Comparison of ENCODE assay signal across 20 mouse cellular contexts in genomic region chr11:95675498-95675897, GRCm38 (mm10). TPM values are rescaled to one million over a fixed set of nuclear protein-coding genes. Genes with fewer than 3 reads are reported as not detected.
DNase-seq lines count a peak whose midpoint lies in the region; ATAC-seq lines count a peak whose summit lies in the region.
"Had no signal": no experiment of that assay in that cellular context is flagged by ENCODE, and none has a peak within 500 bp of the region (broad histone marks: within the 10 kb centered on the region; RNA-seq: fewer than 3 reads in every experiment).

No protein-coding gene starts in this region.

- ATAC-seq in hindbrain, embryonic 16.5 days: no peak
- ATAC-seq in liver, embryonic 13.5 days (ENCODE audit: low read depth): no peak
- ATAC-seq in liver, embryonic 11.5 days (replicated peaks; ENCODE audit: low FRiP score): no peak
- no peak for ATAC-seq in neural tube, embryonic 11.5 days (ENCODE audit: insufficient read depth, low FRiP score, low TSS enrichment)
- no peak for ATAC-seq in limb, embryonic 13.5 days (ENCODE audit: low FRiP score, low read depth)
- ATAC-seq: hindbrain, postnatal 0 days had no signal

- H3K9me3 ChIP-seq in hindbrain, embryonic 10.5 days: no peaks in the 10 kb centered on the region
- H3K9me3 ChIP-seq in hindbrain, embryonic 16.5 days (ENCODE audit: control insufficient read depth, low read length): no peaks in the 10 kb centered on the region
- no peaks in the 10 kb centered on the region for H3K9me3 ChIP-seq in liver, embryonic 13.5 days (replicated peaks)
- no peaks in the 10 kb centered on the region for H3K9me3 ChIP-seq in liver, embryonic 11.5 days (ENCODE audit: control insufficient read depth, low read length)
- no peaks in the 10 kb centered on the region for H3K9me3 ChIP-seq in neural tube, embryonic 11.5 days (ENCODE audit: control insufficient read depth, low read length)
- H3K9me3 ChIP-seq in limb, embryonic 13.5 days: no peaks in the 10 kb centered on the region
- H3K9me3 ChIP-seq: heart, embryonic 12.5 days; limb, embryonic 15.5 days; neural tube, embryonic 13.5 days had no signal

- WGBS in hindbrain, embryonic 10.5 days: 92% methylated on average over 14 of the region's 14 CpGs
- WGBS in hindbrain, embryonic 16.5 days: 91% methylated on average over 14 of the region's 14 CpGs
- 87% methylated on average over 14 of the region's 14 CpGs for WGBS in liver, embryonic 13.5 days (ENCODE audit: insufficient replicate concordance)
- WGBS in liver, embryonic 11.5 days: 87% methylated on average over 14 of the region's 14 CpGs
- WGBS in neural tube, embryonic 11.5 days: 84% methylated on average over 14 of the region's 14 CpGs
- WGBS in limb, embryonic 13.5 days: 87% methylated on average over 14 of the region's 14 CpGs

- H3K36me3 ChIP-seq in hindbrain, embryonic 10.5 days: peaks cover 98% of the 10 kb centered on the region
- peaks cover 41% of the 10 kb centered on the region for H3K36me3 ChIP-seq in hindbrain, embryonic 16.5 days (ENCODE audit: control insufficient read depth, insufficient read depth, low read length)
- H3K36me3 ChIP-seq in liver, embryonic 13.5 days: peaks cover 86% of the 10 kb centered on the region
- H3K36me3 ChIP-seq in liver, embryonic 11.5 days (ENCODE audit: control insufficient read depth, insufficient read depth, low read length): peaks cover 41% of the 10 kb centered on the region
- H3K36me3 ChIP-seq in neural tube, embryonic 11.5 days (ENCODE audit: control insufficient read depth, insufficient read depth, low read length): peaks cover 6% of the 10 kb centered on the region
- peaks cover 85% of the 10 kb centered on the region for H3K36me3 ChIP-seq in limb, embryonic 13.5 days

- no peak overlapping the region for H3K4me3 ChIP-seq in hindbrain, embryonic 10.5 days
- no peak overlapping the region for H3K4me3 ChIP-seq in hindbrain, embryonic 16.5 days (ENCODE audit: low read length)
- no peak overlapping the region for H3K4me3 ChIP-seq in liver, embryonic 13.5 days (replicated peaks)
- no peak overlapping the region for H3K4me3 ChIP-seq in liver, embryonic 11.5 days (ENCODE audit: low read depth, low read length)
- no peak overlapping the region for H3K4me3 ChIP-seq in neural tube, embryonic 11.5 days (ENCODE audit: low read depth, low read length)
- no peak overlapping the region for H3K4me3 ChIP-seq in limb, embryonic 13.5 days
- H3K4me3 ChIP-seq: gastrocnemius, adult 2 months; heart, embryonic 12.5 days; limb, embryonic 15.5 days; neural tube, embryonic 13.5 days had no signal

- peak overlapping the region; percentile 66; the same call in 1 of the 2 replicates for H3K27ac ChIP-seq in hindbrain, embryonic 10.5 days
- H3K27ac ChIP-seq in hindbrain, embryonic 16.5 days (ENCODE audit: low read depth, low read length): no peak overlapping the region
- H3K27ac ChIP-seq in liver, embryonic 13.5 days: 0 out of 2 replicates have a peak overlapping the region, but pooled peaks have one; percentile 23
- no peak overlapping the region for H3K27ac ChIP-seq in liver, embryonic 11.5 days (ENCODE audit: low read depth, low read length)
- 0 out of 2 replicates have a peak overlapping the region, but pooled peaks have one; percentile 40 for H3K27ac ChIP-seq in neural tube, embryonic 11.5 days (ENCODE audit: low read depth, low read length)
- H3K27ac ChIP-seq in limb, embryonic 13.5 days: 0 out of 2 replicates have a peak overlapping the region, but pooled peaks have one; percentile 69
- H3K27ac ChIP-seq: gastrocnemius, adult 2 months; hindbrain, postnatal 0 days had no signal

- H3K4me2 ChIP-seq in hindbrain, embryonic 16.5 days (ENCODE audit: low read length): no peak overlapping the region
- H3K4me2 ChIP-seq in liver, embryonic 13.5 days: no peak overlapping the region
- no peak overlapping the region for H3K4me2 ChIP-seq in liver, embryonic 11.5 days
- no peak overlapping the region for H3K4me2 ChIP-seq in neural tube, embryonic 11.5 days (ENCODE audit: low read depth)
- no peak overlapping the region for H3K4me2 ChIP-seq in limb, embryonic 13.5 days (replicated peaks)
- H3K4me2 ChIP-seq: heart, embryonic 12.5 days; limb, embryonic 15.5 days; neural tube, embryonic 13.5 days had no signal

- DNase-seq in hindbrain, embryonic 10.5 days (ENCODE audit: low spot score): no peak
- no peak for DNase-seq in liver, embryonic 13.5 days
- DNase-seq in liver, embryonic 11.5 days (ENCODE audit: low spot score): no peak
- no peak for DNase-seq in neural tube, embryonic 11.5 days (ENCODE audit: low spot score)
- no peak for DNase-seq in neural tube, embryonic 10.5 days (ENCODE audit: extremely low spot score, low spot score)
- no peak for DNase-seq in thymus, adult 18-20 months
- DNase-seq: adrenal gland, postnatal 25 days; B cell, adult 2 months; cerebellum, adult 11-12 months; cerebellum, postnatal 14 days; gastrocnemius, adult 2 months; kidney, adult 9 months; lung, postnatal 10 days; thymus, postnatal 4 days had no signal

- peaks cover 9% of the 10 kb centered on the region; the same call in 1 of the 2 replicates for H3K4me1 ChIP-seq in hindbrain, embryonic 10.5 days (replicated peaks)
- H3K4me1 ChIP-seq in hindbrain, embryonic 16.5 days (ENCODE audit: control insufficient read depth, insufficient read depth, low read depth, low read length): peaks cover 3% of the 10 kb centered on the region; the same call in 1 of the 2 replicates
- H3K4me1 ChIP-seq in liver, embryonic 13.5 days (replicated peaks): peaks cover 10% of the 10 kb centered on the region; the same call in 1 of the 2 replicates
- no peaks in the 10 kb centered on the region for H3K4me1 ChIP-seq in liver, embryonic 11.5 days (replicated peaks; ENCODE audit: control insufficient read depth, insufficient read depth, low read length)
- peaks cover 4% of the 10 kb centered on the region; the same call in 1 of the 2 replicates for H3K4me1 ChIP-seq in neural tube, embryonic 11.5 days (ENCODE audit: control insufficient read depth, insufficient read depth, low read length)
- peaks cover 41% of the 10 kb centered on the region for H3K4me1 ChIP-seq in limb, embryonic 13.5 days

- H3K27me3 ChIP-seq in hindbrain, embryonic 10.5 days (ENCODE audit: insufficient read depth, poor library complexity, severe bottlenecking): no peaks in the 10 kb centered on the region
- no peaks in the 10 kb centered on the region for H3K27me3 ChIP-seq in hindbrain, embryonic 16.5 days (replicated peaks; ENCODE audit: control insufficient read depth, insufficient read depth, low read length)
- no peaks in the 10 kb centered on the region for H3K27me3 ChIP-seq in liver, embryonic 13.5 days
- H3K27me3 ChIP-seq in liver, embryonic 11.5 days (replicated peaks; ENCODE audit: control insufficient read depth, insufficient read depth, low read length): no peaks in the 10 kb centered on the region
- no peaks in the 10 kb centered on the region for H3K27me3 ChIP-seq in neural tube, embryonic 11.5 days (ENCODE audit: control insufficient read depth, insufficient read depth, low read length)
- H3K27me3 ChIP-seq in limb, embryonic 13.5 days: no peaks in the 10 kb centered on the region
- H3K27me3 ChIP-seq: heart, embryonic 12.5 days; limb, embryonic 15.5 days; neural tube, embryonic 13.5 days had no signal

- no peak overlapping the region for H3K9ac ChIP-seq in hindbrain, embryonic 16.5 days (ENCODE audit: low read depth, low read length)
- no peak overlapping the region for H3K9ac ChIP-seq in liver, embryonic 13.5 days
- no peak overlapping the region for H3K9ac ChIP-seq in liver, embryonic 11.5 days (ENCODE audit: low read depth, low read length)
- H3K9ac ChIP-seq in neural tube, embryonic 11.5 days (ENCODE audit: low read length): no peak overlapping the region
- H3K9ac ChIP-seq in limb, embryonic 13.5 days: no peak overlapping the region
- H3K9ac ChIP-seq: heart, embryonic 12.5 days; limb, embryonic 15.5 days; neural tube, embryonic 13.5 days had no signal

RNA-seq across cellular contexts. Expression of gene Phb, which starts 8.7 kb away (rescaled TPM):
- polyA plus RNA-seq in hindbrain, embryonic 10.5 days (2016; fragmentation: Nextera tagmentation; extraction: Ambion mirVana): 222 and 248 TPM in 2 replicates
- polyA plus RNA-seq in hindbrain, embryonic 16.5 days (2015; fragmentation: Nextera tagmentation; extraction: Ambion mirVana): 189 and 198 TPM in 2 replicates
- 184 and 209 TPM in 2 replicates for polyA plus RNA-seq in liver, embryonic 13.5 days (2015; fragmentation: Nextera tagmentation; extraction: Ambion mirVana)
- polyA plus RNA-seq in liver, embryonic 11.5 days (2014; fragmentation: Nextera tagmentation; extraction: Ambion mirVana): 308 and 337 TPM in 2 replicates
- polyA plus RNA-seq in neural tube, embryonic 11.5 days (2014; fragmentation: Nextera tagmentation; extraction: Ambion mirVana): 226 and 230 TPM in 2 replicates
- polyA plus RNA-seq in limb, embryonic 13.5 days (2015; fragmentation: Nextera tagmentation; extraction: Ambion mirVana): 217 and 221 TPM in 2 replicates

RNA-seq across cellular contexts. Expression of gene Zfp652, which starts 37.0 kb away (rescaled TPM):
- 16.7 and 17.2 TPM in 2 replicates for polyA plus RNA-seq in hindbrain, embryonic 10.5 days (2016; fragmentation: Nextera tagmentation; extraction: Ambion mirVana)
- polyA plus RNA-seq in hindbrain, embryonic 16.5 days (2015; fragmentation: Nextera tagmentation; extraction: Ambion mirVana): 21.7 and 23.2 TPM in 2 replicates
- 5.9 and 6.3 TPM in 2 replicates for polyA plus RNA-seq in liver, embryonic 13.5 days (2015; fragmentation: Nextera tagmentation; extraction: Ambion mirVana)
- polyA plus RNA-seq in liver, embryonic 11.5 days (2014; fragmentation: Nextera tagmentation; extraction: Ambion mirVana): 8.7 TPM in 2 replicates
- 11.9 and 12.3 TPM in 2 replicates for polyA plus RNA-seq in neural tube, embryonic 11.5 days (2014; fragmentation: Nextera tagmentation; extraction: Ambion mirVana)
- 26.8 and 26.9 TPM in 2 replicates for polyA plus RNA-seq in limb, embryonic 13.5 days (2015; fragmentation: Nextera tagmentation; extraction: Ambion mirVana)

RNA-seq across cellular contexts. Expression of gene B130006D01Rik, which starts 47.9 kb away (rescaled TPM):
- 1.1 and 1.4 TPM in 2 replicates for polyA plus RNA-seq in hindbrain, embryonic 10.5 days (2016; fragmentation: Nextera tagmentation; extraction: Ambion mirVana)
- polyA plus RNA-seq in hindbrain, embryonic 16.5 days (2015; fragmentation: Nextera tagmentation; extraction: Ambion mirVana): 0.95 and 1.2 TPM in 2 replicates
- 0.37 and 0.44 TPM in 2 replicates for polyA plus RNA-seq in liver, embryonic 13.5 days (2015; fragmentation: Nextera tagmentation; extraction: Ambion mirVana)
- 1.5 and 1.6 TPM in 2 replicates for polyA plus RNA-seq in liver, embryonic 11.5 days (2014; fragmentation: Nextera tagmentation; extraction: Ambion mirVana)
- 1.1 TPM in 2 replicates for polyA plus RNA-seq in neural tube, embryonic 11.5 days (2014; fragmentation: Nextera tagmentation; extraction: Ambion mirVana)
- 2.0 TPM in 2 replicates for polyA plus RNA-seq in limb, embryonic 13.5 days (2015; fragmentation: Nextera tagmentation; extraction: Ambion mirVana)

Comparison
In these comparisons a context has a peak if more than half of its experiments do, and no peak if none do; other contexts are left out.
1. H3K27ac ChIP-seq: peak in hindbrain, embryonic 10.5 days (single experiment), liver, embryonic 13.5 days (single experiment), neural tube, embryonic 11.5 days (single experiment) and limb, embryonic 13.5 days (single experiment); none in hindbrain, embryonic 16.5 days (single experiment) and liver, embryonic 11.5 days (single experiment).